28 mouse cellular contexts compared by ENCODE assay signal in genomic region chr9:53390136-53390535, GRCm38 (mm10). TPM values are rescaled to one million over a fixed set of nuclear protein-coding genes. Genes with fewer than 3 reads are reported as not detected.
A peak's percentile ranks its signal among the peaks of the same experiment; 100 is the strongest.
DNase-seq lines count a peak whose midpoint lies in the region; ATAC-seq and TF ChIP-seq lines count a peak whose summit lies in the region.
"Had no signal": no experiment of that assay in that cellular context is flagged by ENCODE, and none has a peak within 500 bp of the region (broad histone marks: within the 10 kb centered on the region; RNA-seq: fewer than 3 reads in every experiment).

No protein-coding gene starts in this region.

- TF ChIP-seq POLR2A in testis, adult 2 months (IDR thresholded peaks at IDR 0.05; ENCODE audit: control insufficient read depth, low read depth, low read length): no peak

- peak; percentile 18 for DNase-seq in kidney, adult 9 months
- no peak for DNase-seq in kidney, adult 11 months
- DNase-seq in testis, postnatal 10 days (ENCODE audit: low spot score): no peak
- no peak for DNase-seq in spleen, postnatal 36 days (ENCODE audit: low spot score in 2 of 2)
- DNase-seq in left cerebral cortex, postnatal 10 days (ENCODE audit: extremely low spot score in 1 of 2, low spot score in 2 of 2): no peak
- DNase-seq: adrenal gland, adult 8-10 months; adrenal gland, postnatal 14 days; adrenal gland, postnatal 36 days; cerebellum, adult 11 months; cerebellum, adult 18-20 months; cerebellum, adult 8-10 months; cerebellum, adult 9-11 months; cerebellum, postnatal 14 days; cerebellum, postnatal 36 days; embryo, embryonic 11 days had no signal

- intact Hi-C loops in left cerebral cortex, postnatal 10 days (cut with DNase I): no loop called here

- peak overlapping the region; percentile 3; the same call in 1 of the 2 replicates for H3K27ac ChIP-seq in testis, adult 2 months (ENCODE audit: control insufficient read depth, insufficient read depth, low read depth, low read length)
- H3K27ac ChIP-seq: embryonic facial prominence, embryonic 13.5 days; embryonic facial prominence, embryonic 15.5 days; forebrain, embryonic 10.5 days; forebrain, embryonic 12.5 days had no signal

- peak; percentile 10; the same call in 1 of the 2 replicates for ATAC-seq in granulocyte monocyte progenitor cell, adult 5-6 weeks (replicated peaks; ENCODE audit: poor library complexity, severe bottlenecking)
- ATAC-seq: activated CD4-positive, CD25-positive, alpha-beta regulatory T cell, adult 4 months; forebrain, embryonic 14.5 days; forebrain, embryonic 16.5 days; Patski had no signal

- no peaks in the 10 kb centered on the region for H3K36me3 ChIP-seq in testis, adult 2 months (ENCODE audit: control insufficient read depth, insufficient read depth, low read length)
- H3K36me3 ChIP-seq: forebrain, embryonic 10.5 days; forebrain, embryonic 12.5 days; G1E had no signal

- peaks cover 2% of the 10 kb centered on the region; the same call in 1 of the 2 replicates for H3K4me1 ChIP-seq in testis, adult 2 months (ENCODE audit: control insufficient read depth, insufficient read depth, low read length)

- H3K27me3 ChIP-seq in testis, adult 2 months (ENCODE audit: control insufficient read depth, insufficient read depth, low read length): no peaks in the 10 kb centered on the region
- H3K27me3 ChIP-seq: embryonic facial prominence, embryonic 13.5 days; embryonic facial prominence, embryonic 15.5 days; forebrain, embryonic 12.5 days; Patski had no signal

- no peak overlapping the region for H3K4me3 ChIP-seq in testis, adult 2 months (ENCODE audit: control insufficient read depth, low read depth, low read length)
- H3K4me3 ChIP-seq: embryonic facial prominence, embryonic 13.5 days; embryonic facial prominence, embryonic 15.5 days; erythroblast, embryonic 14.5 days; forebrain, embryonic 10.5 days; forebrain, embryonic 12.5 days had no signal

- no peak for TF ChIP-seq CTCF in testis, adult 2 months (IDR thresholded peaks at IDR 0.05; ENCODE audit: control insufficient read depth, insufficient read depth, insufficient replicate concordance, low read depth, low read length)

RNA-seq across cellular contexts. Expression of gene Kdelc2, which starts 6.3 kb away (rescaled TPM):
- 1.1 and 1.4 TPM in 2 replicates for polyA plus RNA-seq in testis, adult 2 months (2012; rRNA removed)
- 7.3 and 14.1 TPM in 2 replicates for total RNA-seq in granulocyte monocyte progenitor cell, adult 5-6 weeks (2014; fragmentation: Nextera tagmentation)
- total RNA-seq in granulocyte monocyte progenitor cell, adult 5-6 weeks (2017): 11.4 and 12.2 TPM in 2 replicates
- 1 to 10 TPM; 8.7 to 9.9 TPM for total RNA-seq in left cerebral cortex, postnatal 10 days (2021)
- polyA plus RNA-seq: erythroblast, embryonic 14.5 days; G1E had no signal

RNA-seq across cellular contexts. Expression of gene 4930550C14Rik, which starts 12.0 kb away (rescaled TPM):
- 13.6 and 14.2 TPM in 2 replicates for polyA plus RNA-seq in testis, adult 2 months (2012; rRNA removed)
- not detected in 2 replicates for total RNA-seq in granulocyte monocyte progenitor cell, adult 5-6 weeks (2014; fragmentation: Nextera tagmentation)
- total RNA-seq in granulocyte monocyte progenitor cell, adult 5-6 weeks (2017): 0.22 TPM in 1 of 2 replicates, not detected in the other
- under 1 TPM; 0.43 to 0.57 TPM for total RNA-seq in left cerebral cortex, postnatal 10 days (2021)
- total RNA-seq: common myeloid progenitor, adult 5-6 weeks; G1E had no signal
- polyA plus RNA-seq: G1E had no signal
